Mouse (Mus musculus) spleen, adult 18-20 months (tissue): ENCODE results near the gene Bcat1.

Experiments
- DNase-seq, 2 experiments: peaks; one replicate each; pipeline ENCODE4 v3.0.0; 2022; ENCODE audit warnings: mixed read lengths in 2 of 2

Gene Bcat1

DNA sequence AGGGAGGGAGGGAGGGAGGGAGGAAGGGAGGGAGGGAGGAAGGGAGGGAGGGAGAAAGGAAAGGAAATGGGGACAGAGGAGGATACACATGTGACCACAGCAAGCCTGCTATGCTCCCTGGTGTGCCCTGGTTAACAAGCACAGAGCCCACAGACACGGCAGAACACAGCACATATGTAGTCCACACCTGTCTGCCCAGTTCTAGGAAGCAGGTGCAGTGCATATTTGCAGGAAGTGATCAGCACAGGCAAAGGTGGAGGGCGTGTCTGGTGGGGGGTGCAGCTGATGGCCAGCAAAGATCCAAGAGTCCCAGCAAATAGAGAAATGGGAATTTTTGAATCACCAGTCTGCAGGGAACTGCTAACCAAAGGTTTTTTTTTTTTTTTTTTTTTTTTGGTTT is 23.3 kb downstream of the Bcat1 start:
- DNase-seq: no peak

DNA sequence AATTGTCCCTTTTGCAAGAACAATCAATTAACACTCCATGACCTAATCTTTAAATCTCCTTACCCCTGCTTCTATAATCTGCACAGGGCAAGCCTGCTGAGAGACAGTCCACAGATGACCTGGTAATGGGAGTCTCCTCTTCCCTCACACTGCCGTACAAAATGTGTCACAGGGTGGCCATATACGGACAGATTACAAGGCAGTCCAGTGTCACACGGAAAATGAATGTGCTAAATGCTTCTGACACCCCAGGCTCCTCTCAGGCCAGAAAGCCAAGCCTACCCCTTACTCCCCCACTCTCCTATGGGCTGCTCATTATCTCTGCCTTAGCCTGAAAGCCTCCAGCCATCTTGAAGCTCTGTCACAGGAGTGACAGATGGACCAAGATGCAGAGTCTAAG is 25.1 kb downstream of the Bcat1 start:
- no peak for DNase-seq

GRCm38 (mm10) chr6:145048131-145048997 is 27.6 kb downstream of the Bcat1 start:
- no peak for DNase-seq

DNA sequence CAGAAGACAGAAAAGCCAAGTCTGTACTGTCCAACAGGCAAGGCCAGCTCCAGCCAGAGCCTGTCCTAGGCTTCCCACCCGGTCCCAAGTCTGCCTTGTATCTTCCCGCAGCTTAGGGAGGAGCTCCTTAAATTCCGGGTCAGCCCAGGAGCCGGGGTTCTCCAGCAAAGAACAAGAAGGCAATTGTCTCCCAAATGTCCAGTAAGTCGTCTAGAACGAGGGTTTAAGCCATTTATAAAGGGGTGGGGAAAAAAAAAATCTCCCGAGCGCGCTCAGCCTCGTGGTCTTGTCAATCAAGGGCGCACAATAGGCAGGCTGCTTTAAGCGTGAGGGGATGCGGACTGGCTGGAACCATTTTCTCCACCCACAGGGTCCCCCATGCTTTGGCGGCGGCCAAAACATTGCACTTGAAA is 28.5 kb downstream of the Bcat1 start:
- DNase-seq: no peak

- DNase-seq: no peak
These were observed 29.6 kb downstream of the Bcat1 start for GRCm38 (mm10) chr6:145046266-145046890.

DNA sequence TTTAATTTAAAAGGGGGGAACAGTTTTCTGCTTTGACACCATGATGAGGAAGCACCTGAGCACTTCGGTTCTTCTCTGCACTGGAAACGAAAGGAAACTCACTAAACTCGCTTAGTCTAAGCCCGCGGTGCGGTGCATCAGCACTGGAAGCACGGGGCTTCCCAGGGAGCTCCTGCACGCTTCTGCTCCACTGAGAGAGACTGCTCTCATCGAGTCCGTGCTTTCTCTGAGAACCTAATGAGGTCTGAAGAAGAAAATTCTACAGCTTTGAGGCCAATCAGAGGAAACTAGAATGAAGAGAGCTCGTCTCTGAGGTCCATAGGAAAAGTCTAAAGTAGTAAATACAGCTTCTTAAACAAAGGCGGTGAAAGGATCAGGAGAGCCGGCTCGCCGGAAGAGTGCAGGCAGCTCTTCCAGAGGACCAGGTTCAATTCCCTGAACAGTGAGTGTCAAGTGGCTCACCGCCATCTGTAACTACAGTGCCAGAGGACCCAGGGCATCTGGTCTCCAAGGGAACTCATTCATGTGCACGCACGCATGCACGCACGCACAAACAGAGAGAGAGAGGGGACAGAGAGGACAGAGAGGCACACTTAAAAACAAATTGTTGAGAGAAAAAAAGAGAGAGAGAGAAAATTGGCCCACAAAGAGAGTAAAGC is 30.9 kb downstream of the Bcat1 start:
- DNase-seq: no peak

- no peak for DNase-seq
These were observed 35.3 kb downstream of the Bcat1 start for GRCm38 (mm10) chr6:145040732-145041131.

DNA sequence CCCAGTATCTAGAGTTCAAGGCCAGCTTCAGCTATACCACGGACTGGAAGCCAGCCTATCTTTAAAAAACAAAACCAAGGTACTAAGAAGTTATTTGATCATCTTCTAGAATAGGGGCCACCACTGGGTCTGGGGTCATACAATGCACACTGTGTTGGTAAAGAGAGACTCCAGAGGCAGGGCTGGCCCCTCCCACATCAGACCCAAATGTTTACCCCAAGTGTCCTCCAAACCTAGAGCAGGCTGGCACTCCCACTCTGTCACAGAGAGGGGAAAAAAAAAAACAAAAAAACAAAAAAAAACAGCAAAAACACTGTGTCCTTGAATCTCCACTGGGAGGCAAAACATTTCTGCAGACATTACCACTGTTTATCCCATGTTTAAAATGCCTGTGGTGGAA is 38.4 kb downstream of the Bcat1 start:
- no peak for DNase-seq

DNA sequence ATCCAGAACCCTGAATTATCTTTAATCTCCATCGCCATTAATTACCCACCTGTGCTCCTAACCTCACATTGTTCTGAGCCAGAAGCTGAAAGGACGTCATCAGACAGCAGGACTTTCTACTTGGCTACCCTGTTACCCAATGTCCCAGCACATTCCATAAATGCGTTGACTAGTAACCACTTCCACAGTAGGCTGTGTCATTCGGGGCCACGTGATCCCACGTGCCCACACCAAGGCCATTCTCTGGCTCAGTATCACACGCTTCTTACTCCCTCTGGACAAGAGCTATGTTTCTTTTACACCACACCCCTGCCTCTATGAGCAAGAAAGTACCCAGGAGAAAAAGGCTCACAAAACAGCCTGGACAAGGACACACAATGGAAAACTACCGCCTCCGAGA is 40.6 kb downstream of the Bcat1 start:
- DNase-seq: no peak

GRCm38 (mm10) chr6:145030587-145030986 is 45.4 kb downstream of the Bcat1 start:
- no peak for DNase-seq

DNA sequence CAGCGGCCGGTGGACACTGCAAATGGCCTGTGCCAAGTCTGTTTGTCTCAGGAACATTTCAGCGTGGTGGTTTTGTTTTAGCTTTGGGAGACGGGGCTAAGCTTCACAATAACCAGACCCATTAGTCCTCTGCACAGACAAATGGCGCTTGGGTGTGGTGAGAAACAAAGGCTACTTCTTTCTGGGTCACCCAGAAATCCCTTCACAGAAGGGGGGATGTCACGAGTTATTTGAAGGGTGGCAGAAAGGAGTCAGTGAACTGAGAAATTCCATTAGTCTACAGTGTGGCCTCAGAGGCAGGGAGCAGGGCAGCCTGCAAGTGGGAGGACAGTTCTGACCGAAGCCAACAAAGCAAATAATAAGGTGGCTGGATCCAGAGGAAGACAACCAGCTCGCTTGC is 52.0 kb downstream of the Bcat1 start:
- DNase-seq: no peak

- DNase-seq: peak in 1 of 2 experiments; percentile 39
These were observed 52.8 kb downstream of the Bcat1 start for GRCm38 (mm10) chr6:145022966-145023725.

DNA sequence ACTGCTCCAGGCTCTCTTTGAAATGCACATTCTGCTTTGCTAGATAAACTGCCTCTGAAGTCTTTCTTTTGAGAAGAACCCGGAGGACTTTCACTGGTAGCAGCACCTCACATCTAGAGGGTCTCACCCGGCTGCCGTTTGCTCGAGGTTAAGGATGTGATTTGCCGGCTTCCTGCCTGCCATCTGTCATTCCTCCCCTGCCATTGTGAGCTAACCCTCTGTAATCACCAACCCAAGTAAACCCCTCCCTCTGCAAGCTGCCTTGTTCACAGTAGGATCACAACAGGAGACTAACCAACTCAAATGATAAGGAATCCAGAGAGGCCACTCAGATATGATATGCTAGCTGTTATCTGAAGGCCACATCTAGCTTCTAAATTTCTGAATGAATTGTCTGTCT is 53.6 kb downstream of the Bcat1 start:
- no peak for DNase-seq

GRCm38 (mm10) chr6:145020553-145020952 is 55.4 kb downstream of the Bcat1 start:
- DNase-seq: no peak

DNA sequence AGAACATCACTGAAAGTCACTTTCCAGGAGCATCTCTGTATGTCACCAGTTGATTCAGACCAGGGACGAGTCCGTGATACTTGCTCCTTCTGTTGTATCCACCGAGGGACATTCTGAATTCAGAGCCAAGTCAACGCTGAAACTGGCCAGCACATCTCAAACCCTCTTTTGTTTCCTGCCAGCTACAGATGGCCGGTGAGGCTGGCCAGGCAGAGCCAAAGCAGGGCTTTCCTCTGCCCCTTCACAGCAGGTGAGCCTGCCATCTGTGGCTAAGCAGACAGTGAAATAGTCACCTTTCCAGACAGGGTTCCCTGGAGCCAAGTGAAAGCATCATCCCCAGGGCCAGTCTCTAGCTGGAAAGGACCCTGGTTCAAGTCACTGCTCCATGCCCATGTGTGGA is 57.7 kb downstream of the Bcat1 start:
- no peak for DNase-seq

DNA sequence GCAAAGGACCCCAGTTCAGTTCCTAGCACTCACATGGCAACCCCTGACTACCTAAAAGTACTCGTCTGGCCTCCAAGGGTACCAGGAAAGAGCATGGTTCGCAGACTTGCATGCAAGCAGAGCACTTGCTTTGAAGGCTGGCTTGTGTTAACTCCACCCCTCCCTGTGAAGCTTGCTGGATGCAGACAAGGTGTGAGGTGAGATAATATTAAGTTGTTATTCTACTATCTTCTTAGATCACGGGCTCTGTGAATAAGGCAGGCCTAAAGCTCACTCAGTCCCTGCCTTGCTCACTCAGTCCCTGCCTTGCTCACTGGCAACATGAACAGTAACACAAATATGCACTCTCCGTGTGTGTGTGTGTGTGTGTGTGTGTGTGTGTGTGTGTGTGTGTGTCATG is 58.5 kb downstream of the Bcat1 start:
- no peak for DNase-seq

- no peak for DNase-seq
These were observed 59.3 kb downstream of the Bcat1 start for GRCm38 (mm10) chr6:145016639-145017038.

- DNase-seq: no peak
These were observed 61.0 kb downstream of the Bcat1 start for GRCm38 (mm10) chr6:145014944-145015343.

GRCm38 (mm10) chr6:145012699-145013098 is 63.3 kb downstream of the Bcat1 start:
- no peak for DNase-seq

DNA sequence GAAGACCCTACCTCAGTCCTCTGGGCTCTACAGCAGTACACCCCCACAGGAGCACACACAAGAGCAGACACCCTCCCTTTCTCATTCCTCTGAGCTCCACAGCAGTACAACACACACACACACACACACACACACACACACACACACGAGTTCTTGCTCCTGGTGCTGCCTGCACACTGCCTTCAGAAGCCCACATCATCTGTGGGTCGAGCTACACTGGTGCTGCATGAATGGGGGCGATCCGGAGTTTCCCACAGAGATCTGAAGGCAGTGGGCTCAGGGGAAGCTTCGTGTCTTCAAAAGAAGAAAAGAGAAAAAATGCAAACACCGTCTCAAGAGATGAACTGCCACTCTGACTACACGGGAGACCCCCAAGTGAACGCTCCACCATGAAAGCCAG is 64.8 kb downstream of the Bcat1 start:
- no peak for DNase-seq

DNA sequence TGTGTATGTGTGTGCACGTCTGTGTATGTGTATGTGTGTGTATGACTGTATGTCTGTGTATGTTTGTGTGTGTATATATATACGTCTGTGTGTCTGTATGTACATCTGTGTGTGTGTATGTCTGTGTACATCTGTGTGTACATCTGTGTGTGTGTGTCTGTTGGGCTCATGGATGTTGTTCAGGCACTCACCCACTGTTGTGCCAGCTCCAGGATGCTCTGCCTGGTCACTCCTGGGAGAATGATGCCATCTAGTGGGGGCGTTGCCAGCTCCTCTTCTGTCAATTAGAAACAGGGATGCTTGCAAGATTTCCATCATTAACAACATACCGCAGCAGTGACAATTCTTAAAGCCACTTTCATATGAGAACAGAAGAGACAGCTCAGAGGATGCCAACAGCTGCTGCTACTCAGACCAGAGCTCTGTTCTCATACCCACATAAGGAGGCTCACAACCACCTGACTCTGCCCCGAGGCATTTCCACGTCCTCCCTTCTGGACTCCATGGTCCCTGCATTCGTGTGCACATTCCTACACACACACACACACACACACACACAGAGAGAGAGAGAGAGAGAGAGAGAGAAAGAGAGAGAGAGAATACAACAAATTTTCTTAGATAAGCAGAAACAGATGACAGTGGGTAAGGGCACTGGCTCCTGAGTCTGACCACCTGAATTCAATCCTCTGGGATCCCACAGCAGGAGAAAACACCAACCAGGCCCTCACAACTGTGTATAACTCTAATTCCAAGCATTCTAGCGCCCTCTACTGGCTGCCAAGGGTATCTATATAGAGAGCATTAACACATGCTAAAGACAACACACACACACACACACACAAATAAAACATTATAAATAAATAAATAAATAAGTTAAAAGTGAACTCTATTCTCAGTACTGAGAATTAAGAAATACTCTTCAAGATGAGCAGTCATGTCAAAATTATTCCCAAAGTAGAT is 65.8 kb downstream of the Bcat1 start:
- peak in 1 of 2 experiments; percentile 7 for DNase-seq

GRCm38 (mm10) chr6:145003459-145003858 is 72.5 kb downstream of the Bcat1 start:
- DNase-seq: no peak
